Mouse (Mus musculus) neural tube, embryonic 12.5 days (tissue): ENCODE measurements around the gene Igfbp2. TPM values are rescaled to one million over a fixed set of nuclear protein-coding genes. Genes with fewer than 3 reads are reported as not detected.

Source experiments
- ATAC-seq: fragments of 200-750 bp; cut with Nextera tagmentation; 2 replicates; pipeline ENCODE4 v1.8.0; 2017; ENCODE audit warnings: low read depth, mild to moderate bottlenecking, moderate TSS enrichment, moderate library complexity; ENCODE audit not compliant: low FRiP score
- H3K27ac ChIP-seq: fragments of 300-500 bp; sonication (generic); 2 replicates; pipeline ENCODE4 v1.5.1; 2016
- H3K27me3 ChIP-seq: fragments of 300-500 bp; sonication (generic); replicated peaks from 2 replicates; pipeline ENCODE4 v1.6.1; 2016; ENCODE audit warnings: mild to moderate bottlenecking
- H3K36me3 ChIP-seq: fragments of 300-500 bp; sonication (generic); 2 replicates; pipeline ENCODE4 v1.6.1; 2016; ENCODE audit warnings: mild to moderate bottlenecking
- H3K4me1 ChIP-seq: fragments of 300-500 bp; sonication (generic); 2 replicates; pipeline ENCODE4 v1.6.1; 2016
- H3K4me2 ChIP-seq: fragments of 300-500 bp; sonication (generic); replicated peaks from 2 replicates; pipeline ENCODE4 v1.6.1; 2016; ENCODE audit warnings: mild to moderate bottlenecking
- H3K4me3 ChIP-seq: fragments of 300-500 bp; sonication (generic); 2 replicates; pipeline ENCODE4 v1.5.1; 2016
- H3K9ac ChIP-seq: fragments of 300-500 bp; sonication (generic); 2 replicates; pipeline ENCODE4 v1.6.1; 2016; ENCODE audit warnings: mild to moderate bottlenecking
- H3K9me3 ChIP-seq: fragments of 300-500 bp; sonication (generic); 2 replicates; pipeline ENCODE4 v1.6.1; 2016; ENCODE audit warnings: mild to moderate bottlenecking
- WGBS: fragments of 180-500 bp; shearing (Covaris S2); methylation state at CpG from one replicate; pipeline ENCODE4 v1.1.7; 2016; 5-methylcytosine and 5-hydroxymethylcytosine counted together
- polyA plus RNA-seq: library from polyadenylated mRNA; unstranded; fragments of >200 nt; fragmentation: Nextera tagmentation; extraction: Ambion mirVana; gene quantifications from 2 replicates; pipeline ENCODE4 v1.2.1, GENCODE M21; 2016

The Igfbp2 gene
- 410 and 431 TPM in 2 replicates for polyA plus RNA-seq

DNA sequence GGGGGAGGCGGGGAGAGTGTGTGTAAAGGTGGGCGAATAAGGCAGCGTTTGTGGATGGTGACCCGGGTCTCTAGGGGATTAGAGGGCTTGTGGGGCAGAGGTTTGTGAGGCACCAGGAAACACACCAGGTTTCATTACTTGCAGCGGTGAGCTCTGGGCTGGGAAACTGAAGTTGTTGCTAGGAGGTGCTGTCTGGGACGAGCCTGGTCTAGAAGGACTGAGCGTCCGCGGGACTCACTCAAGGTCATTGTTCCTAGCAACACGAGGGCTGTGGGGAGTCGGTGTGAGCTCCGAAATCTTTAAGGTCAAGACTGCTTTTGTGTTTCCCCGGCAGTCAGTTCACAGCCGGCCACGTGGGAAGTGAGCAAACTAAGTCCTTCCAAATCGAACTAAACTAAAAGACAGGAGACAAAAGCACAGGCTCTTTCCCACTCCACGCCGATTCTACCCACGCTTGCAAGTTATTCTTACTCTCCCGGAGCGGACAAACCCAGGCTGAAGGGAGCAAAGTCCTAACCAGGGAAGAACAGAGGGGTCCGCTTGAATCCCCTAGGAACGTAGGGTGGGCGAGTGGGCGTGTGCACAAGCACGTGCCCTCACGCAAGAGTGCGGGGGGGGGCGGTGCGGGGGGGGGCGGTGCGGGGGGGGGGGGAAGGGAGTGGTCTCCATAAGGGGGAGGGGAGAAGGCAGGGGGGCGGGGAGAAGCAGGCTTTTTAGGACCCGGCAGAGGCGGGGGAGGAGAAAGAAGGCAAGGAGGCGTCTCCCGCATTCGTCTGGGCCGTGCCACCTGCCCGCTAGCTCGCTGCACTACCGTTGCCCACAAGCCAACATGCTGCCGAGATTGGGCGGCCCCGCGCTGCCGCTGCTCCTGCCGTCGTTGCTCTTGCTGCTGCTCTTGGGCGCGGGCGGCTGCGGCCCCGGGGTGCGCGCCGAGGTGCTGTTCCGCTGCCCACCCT lies at the start of gene Igfbp2:
Gene Igfbp2, plus strand, starts transcription at position 753 of the 956 bp plus-strand sequence.
- no peaks in the 10 kb centered on the region for H3K27me3 ChIP-seq
- peak; percentile 75 for ATAC-seq
- WGBS = under 1% methylated on average over 49 of the region's 58 CpGs
- H3K27ac ChIP-seq = peak within 1 kb of the TSS; percentile 74
- peak within 1 kb of the TSS; percentile 82 for H3K4me3 ChIP-seq
- peak within 1 kb of the TSS; percentile 87 for H3K9ac ChIP-seq
- peak within 1 kb of the TSS; percentile 93 for H3K4me2 ChIP-seq
- no peaks in the 10 kb centered on the region for H3K9me3 ChIP-seq
- peaks cover 5% of the 10 kb centered on the region; the same call in 1 of the 2 replicates for H3K36me3 ChIP-seq
- peaks cover 31% of the 10 kb centered on the region for H3K4me1 ChIP-seq

DNA sequence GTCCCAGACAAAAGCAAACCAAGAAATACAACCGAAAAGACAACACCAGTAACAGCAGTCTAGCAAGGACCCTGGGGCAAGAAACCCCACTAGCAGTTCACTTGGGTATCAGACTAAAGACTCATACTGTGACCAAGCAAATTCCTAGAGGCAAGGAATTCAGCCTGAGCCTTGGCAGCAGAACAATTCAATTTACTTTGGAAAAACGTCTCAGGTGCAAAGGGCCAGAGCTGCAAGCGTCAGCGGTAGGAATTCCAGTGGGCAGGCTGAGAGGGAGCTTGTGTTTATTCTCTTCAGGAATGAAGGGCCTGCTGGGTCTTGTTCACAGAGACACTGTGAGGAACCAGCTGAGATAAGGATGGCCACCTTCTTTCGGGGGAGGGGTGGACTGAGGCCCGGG lies 45.5 kb upstream of the Igfbp2 start:
- WGBS = 33% methylated on average over 6 of the region's 6 CpGs
- Histone ChIP-seq H3K9me3 (no peaks in the 10 kb centered on the region), H3K4me2 (no peak overlapping the region), H3K27ac (no peak overlapping the region), H3K4me3 (no peak overlapping the region), H3K36me3 (no peaks in the 10 kb centered on the region), H3K4me1 (no peaks in the 10 kb centered on the region), H3K27me3 (no peaks in the 10 kb centered on the region), H3K9ac (no peak overlapping the region)
- no peak for ATAC-seq

DNA sequence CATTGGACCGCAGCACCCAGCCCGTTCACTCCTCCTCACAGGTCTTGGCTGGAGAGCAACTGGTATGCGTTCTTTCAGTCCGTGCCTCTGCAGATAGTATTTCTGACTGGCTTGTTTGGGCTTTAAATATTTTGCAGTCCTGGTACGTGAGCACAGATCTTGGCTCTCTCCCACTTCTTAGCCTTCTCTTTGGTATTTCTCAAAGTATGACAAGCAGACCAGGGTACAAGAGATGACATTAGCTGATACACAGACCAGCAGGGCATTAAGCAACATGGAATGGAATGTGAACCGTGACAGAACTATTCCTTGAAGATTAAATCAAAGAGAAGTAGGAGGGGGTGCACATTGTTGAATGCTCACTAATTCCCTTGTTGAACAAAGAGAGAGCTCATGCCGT lies 43.6 kb upstream of the Igfbp2 start:
- 56% methylated on average over 7 of the region's 7 CpGs for WGBS

DNA sequence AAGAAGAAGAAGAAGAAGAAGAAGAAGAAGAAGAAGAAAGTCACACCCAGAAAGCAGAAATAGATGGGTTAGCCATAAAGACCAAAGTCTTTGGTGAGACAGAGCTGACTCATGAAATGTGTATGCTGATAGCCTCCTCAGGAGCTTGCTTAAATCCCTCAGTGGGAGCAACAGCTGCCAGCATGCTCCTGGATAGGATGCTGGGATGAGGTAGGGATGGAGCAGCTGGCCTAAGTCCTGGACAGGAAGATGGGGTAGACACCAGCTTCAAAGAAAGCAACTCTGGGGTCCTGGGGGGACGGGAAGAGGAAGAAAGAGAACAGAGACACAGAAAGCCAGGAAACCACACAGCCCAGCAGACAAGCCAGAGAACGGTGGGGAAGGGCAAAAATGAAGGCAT lies 41.0 kb upstream of the Igfbp2 start:
- Histone ChIP-seq H3K4me3 (no peak overlapping the region), H3K4me1 (no peaks in the 10 kb centered on the region), H3K27ac (no peak overlapping the region), H3K27me3 (no peaks in the 10 kb centered on the region), H3K9me3 (no peaks in the 10 kb centered on the region), H3K36me3 (no peaks in the 10 kb centered on the region), H3K9ac (no peak overlapping the region), H3K4me2 (no peak overlapping the region)
- 70% methylated on average over 2 of the region's 2 CpGs for WGBS
- no peak for ATAC-seq

More for the DNA sequence above, 43.6 kb upstream of the Igfbp2 start:
- Histone ChIP-seq H3K4me2 (no peak overlapping the region), H3K9me3 (no peaks in the 10 kb centered on the region), H3K9ac (no peak overlapping the region), H3K36me3 (no peaks in the 10 kb centered on the region), H3K27ac (no peak overlapping the region), H3K4me3 (no peak overlapping the region), H3K4me1 (no peaks in the 10 kb centered on the region), H3K27me3 (no peaks in the 10 kb centered on the region)
- ATAC-seq = no peak

DNA sequence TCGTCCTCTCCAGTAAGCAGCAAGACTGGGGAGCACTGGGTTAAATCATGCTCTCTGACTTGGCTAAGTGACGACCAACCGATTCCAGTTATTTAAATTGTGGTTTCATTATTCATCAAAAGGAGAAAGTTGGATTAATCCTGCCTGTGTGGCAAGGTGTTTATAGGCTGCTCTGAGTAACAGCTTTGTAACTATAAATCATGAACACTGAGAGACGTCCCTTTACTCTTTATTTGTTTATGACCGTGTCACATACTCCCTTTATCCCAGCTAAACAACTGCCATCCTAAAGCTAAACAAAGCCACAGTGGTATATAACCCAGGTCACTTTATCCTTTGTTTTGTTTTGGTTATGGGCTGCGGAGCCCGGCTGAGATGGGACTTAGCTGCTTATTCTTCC lies 40.3 kb upstream of the Igfbp2 start:
- Histone ChIP-seq H3K27ac (no peak overlapping the region), H3K36me3 (no peaks in the 10 kb centered on the region), H3K9me3 (no peaks in the 10 kb centered on the region), H3K4me3 (no peak overlapping the region), H3K9ac (no peak overlapping the region), H3K4me1 (no peaks in the 10 kb centered on the region), H3K4me2 (no peak overlapping the region), H3K27me3 (no peaks in the 10 kb centered on the region)
- ATAC-seq = no peak
- 5% methylated on average over 7 of the region's 7 CpGs for WGBS

DNA sequence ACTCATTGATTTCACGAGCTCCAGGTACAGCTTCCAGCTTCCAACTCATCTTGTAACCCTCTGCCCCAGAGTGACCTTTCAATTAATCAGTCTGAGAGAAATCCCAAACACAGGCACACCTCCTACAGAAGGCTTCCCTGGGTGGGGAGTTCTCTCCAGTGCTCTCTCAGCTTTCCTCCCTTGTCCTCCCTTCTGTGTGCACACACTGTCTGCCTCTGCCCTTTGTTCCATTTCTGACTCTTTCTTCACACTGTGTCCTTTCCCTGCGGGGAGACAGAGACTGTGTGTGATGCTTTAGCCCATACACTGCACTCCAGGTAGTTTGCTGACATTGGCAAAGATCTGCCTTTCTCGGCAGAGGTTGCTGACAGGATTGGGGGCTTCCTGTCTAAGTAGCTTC lies 33.6 kb upstream of the Igfbp2 start:
- no peaks in the 10 kb centered on the region for H3K36me3 ChIP-seq
- no peak overlapping the region for H3K4me3 ChIP-seq
- H3K4me1 ChIP-seq = no peaks in the 10 kb centered on the region
- ATAC-seq = no peak
- 56% methylated on average over 3 of the region's 3 CpGs for WGBS
- H3K27ac ChIP-seq = no peak overlapping the region
- H3K27me3 ChIP-seq = no peaks in the 10 kb centered on the region
- H3K4me2 ChIP-seq = no peak overlapping the region
- no peaks in the 10 kb centered on the region for H3K9me3 ChIP-seq
- no peak overlapping the region for H3K9ac ChIP-seq

DNA sequence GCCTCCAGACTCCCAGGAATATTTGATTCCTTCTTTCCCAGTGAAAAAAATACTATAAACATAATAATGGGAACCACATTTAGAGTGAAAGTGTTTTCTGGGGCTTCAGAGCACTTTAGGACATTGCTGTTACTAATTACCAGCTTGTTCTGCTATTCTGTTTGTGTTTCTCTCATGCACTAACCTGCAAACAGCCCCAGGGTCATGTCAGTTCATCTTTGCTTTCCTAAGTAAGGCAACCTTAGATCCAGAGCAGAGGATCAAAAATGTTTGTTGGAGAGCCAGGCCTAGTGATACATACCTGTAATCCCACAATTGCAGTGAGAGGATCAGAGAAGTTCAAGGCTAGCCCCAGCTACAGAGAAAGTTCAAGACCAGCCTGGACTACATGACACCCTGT lies 32.6 kb upstream of the Igfbp2 start:
- H3K4me3 ChIP-seq = no peak overlapping the region
- no peaks in the 10 kb centered on the region for H3K4me1 ChIP-seq
- H3K27ac ChIP-seq = no peak overlapping the region
- no peaks in the 10 kb centered on the region for H3K36me3 ChIP-seq
- no peak for ATAC-seq
- no peak overlapping the region for H3K9ac ChIP-seq
- no peak overlapping the region for H3K4me2 ChIP-seq
- H3K9me3 ChIP-seq = no peaks in the 10 kb centered on the region
- H3K27me3 ChIP-seq = no peaks in the 10 kb centered on the region

DNA sequence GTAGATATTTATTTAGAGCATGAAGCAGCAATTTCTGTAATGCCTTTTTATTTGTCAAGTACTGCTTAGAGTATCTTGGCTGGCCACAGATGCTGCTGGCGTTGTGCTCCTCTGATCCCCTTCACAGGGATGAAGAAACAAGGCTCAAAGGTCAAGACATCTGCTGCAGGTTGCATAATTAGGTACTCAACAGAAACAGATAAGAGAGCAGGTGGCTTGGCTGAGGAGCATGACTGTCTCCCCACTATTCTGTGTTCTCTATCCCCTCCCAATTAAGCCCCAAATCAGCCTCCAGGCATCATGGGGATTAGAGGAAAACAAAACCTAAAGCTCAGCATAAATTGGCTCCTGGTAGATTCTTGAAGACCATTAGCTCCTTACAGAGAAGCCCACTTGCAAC lies 32.0 kb upstream of the Igfbp2 start:
- ATAC-seq = no peak
- WGBS = 53% methylated on average over 1 of the region's 1 CpGs
- Histone ChIP-seq H3K9me3 (no peaks in the 10 kb centered on the region), H3K4me1 (no peaks in the 10 kb centered on the region), H3K9ac (no peak overlapping the region), H3K27ac (no peak overlapping the region), H3K27me3 (no peaks in the 10 kb centered on the region), H3K36me3 (no peaks in the 10 kb centered on the region), H3K4me3 (no peak overlapping the region), H3K4me2 (no peak overlapping the region)

DNA sequence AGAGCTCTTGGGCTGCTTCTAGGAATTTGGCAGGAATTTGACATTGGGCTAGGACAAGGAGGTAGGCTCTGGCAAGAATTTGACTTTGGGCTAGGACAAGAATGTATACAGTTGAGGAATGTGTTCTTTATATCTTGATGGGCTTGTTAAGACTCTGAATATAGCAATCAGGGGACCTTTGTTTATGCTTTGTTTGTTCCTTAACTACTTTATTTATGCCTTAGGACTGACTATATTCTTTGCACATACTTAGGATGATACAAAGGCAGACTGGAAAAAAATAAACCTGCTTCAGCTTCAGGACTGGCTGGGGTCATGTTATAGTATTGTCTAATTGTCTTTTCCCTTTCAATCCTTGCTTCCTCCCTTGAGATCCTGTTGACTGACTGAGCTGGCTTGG lies 31.1 kb upstream of the Igfbp2 start:
- H3K4me1 ChIP-seq = no peaks in the 10 kb centered on the region
- no peak overlapping the region for H3K4me2 ChIP-seq
- H3K27ac ChIP-seq = no peak overlapping the region
- H3K9ac ChIP-seq = no peak overlapping the region
- no peaks in the 10 kb centered on the region for H3K9me3 ChIP-seq
- no peak overlapping the region for H3K4me3 ChIP-seq
- ATAC-seq = no peak
- H3K36me3 ChIP-seq = no peaks in the 10 kb centered on the region
- H3K27me3 ChIP-seq = no peaks in the 10 kb centered on the region

DNA sequence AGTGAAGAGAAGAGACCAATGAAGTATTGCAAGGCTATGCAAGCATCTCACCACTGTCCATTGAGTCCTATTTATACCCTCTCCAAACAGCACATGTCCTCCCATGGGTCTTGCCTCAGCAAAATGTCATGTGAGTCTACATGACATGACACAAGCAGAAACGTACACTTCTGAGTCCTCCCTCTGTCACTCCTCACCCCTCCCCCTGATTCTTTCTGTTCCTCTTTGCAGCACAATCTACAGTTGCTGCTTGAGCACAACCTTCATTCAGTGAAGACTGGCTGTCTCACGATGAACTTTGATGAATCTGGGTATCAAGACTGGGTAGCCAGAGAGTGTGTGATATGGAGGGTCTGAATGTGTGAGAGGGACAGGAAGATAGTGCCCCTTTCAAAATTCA lies 28.2 kb upstream of the Igfbp2 start:
- Histone ChIP-seq H3K36me3 (no peaks in the 10 kb centered on the region), H3K4me1 (no peaks in the 10 kb centered on the region), H3K4me2 (no peak overlapping the region), H3K9me3 (no peaks in the 10 kb centered on the region), H3K4me3 (no peak overlapping the region), H3K27ac (no peak overlapping the region), H3K27me3 (no peaks in the 10 kb centered on the region), H3K9ac (no peak overlapping the region)
- ATAC-seq = no peak
- WGBS = 89% methylated on average over 2 of the region's 2 CpGs

DNA sequence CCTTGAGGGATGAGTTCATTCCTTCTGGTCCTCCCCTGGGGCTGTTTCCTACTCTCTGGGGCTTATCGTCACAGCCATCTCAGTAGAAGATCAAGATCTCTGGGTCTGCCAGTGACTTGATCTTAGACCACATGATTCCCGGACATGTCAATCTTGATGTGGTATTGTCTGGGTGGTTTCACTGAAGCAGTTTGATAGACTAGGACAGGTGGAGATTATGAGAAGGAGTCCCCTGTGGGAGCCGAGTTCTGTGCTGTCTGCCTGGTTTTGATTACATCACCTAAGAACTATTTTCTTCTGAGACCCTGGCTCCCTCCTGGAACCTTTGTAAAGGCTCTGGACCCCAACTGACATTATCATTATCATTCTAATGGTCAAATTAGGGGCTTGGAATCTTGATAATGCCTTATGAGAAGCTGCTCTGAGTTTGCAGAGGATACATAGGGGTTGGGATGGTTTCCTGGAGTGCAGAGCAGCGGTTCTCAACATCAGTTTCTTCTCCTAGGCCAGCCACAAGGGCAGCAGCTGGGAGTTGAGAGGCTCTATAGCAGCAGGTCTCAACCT lies 27.1 kb upstream of the Igfbp2 start:
- H3K27me3 ChIP-seq = no peaks in the 10 kb centered on the region
- no peak for ATAC-seq
- H3K9me3 ChIP-seq = no peaks in the 10 kb centered on the region
- H3K4me3 ChIP-seq = no peak overlapping the region
- WGBS = 73% methylated on average over 4 of the region's 4 CpGs
- no peak overlapping the region for H3K27ac ChIP-seq
- H3K4me2 ChIP-seq = no peak overlapping the region
- no peak overlapping the region for H3K9ac ChIP-seq
- no peaks in the 10 kb centered on the region for H3K4me1 ChIP-seq
- no peaks in the 10 kb centered on the region for H3K36me3 ChIP-seq

DNA sequence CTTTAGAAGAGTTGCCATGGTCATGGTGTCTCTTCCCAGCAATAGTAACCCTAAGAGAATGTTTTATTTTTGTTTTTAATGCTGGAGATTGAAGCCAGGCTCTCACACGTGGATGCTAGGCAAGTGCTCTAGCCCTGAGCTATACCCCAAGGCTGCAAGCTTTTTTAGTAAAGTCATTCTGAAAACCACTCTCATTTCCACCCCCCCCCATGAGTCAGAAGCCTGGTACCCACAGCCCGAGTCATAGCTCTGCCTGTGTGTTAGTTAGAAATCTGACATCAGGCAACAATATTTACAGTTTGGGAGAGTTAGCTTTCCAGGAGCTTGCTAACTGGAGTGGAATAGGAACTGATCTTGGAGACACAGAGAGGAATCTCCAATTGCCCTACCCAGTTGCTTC lies 25.9 kb upstream of the Igfbp2 start:
- WGBS = 91% methylated on average over 2 of the region's 2 CpGs
- Histone ChIP-seq H3K27me3 (no peaks in the 10 kb centered on the region), H3K36me3 (no peaks in the 10 kb centered on the region), H3K27ac (no peak overlapping the region), H3K4me1 (no peaks in the 10 kb centered on the region), H3K9me3 (no peaks in the 10 kb centered on the region), H3K4me2 (no peak overlapping the region), H3K4me3 (no peak overlapping the region), H3K9ac (no peak overlapping the region)
- no peak for ATAC-seq

DNA sequence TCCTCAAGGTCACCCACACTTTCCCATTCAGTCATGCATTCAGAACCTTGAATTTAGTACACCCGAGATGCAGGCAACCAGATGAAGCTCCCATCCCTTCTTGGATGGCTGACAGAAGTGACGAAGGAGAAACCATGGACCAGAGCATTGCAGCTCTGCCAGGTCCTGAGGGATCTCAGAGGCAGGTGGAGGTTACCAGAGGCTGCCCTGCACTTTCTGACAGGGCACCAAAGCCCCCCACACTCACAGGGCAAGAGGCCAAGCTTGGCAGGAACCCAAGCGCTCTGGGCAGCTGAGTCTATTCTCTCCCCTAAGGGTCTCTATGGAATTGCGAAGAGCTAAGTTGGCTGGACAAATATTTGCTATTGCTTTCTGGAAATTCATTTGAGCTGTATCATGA lies 20.3 kb upstream of the Igfbp2 start:
- H3K4me1 ChIP-seq = peaks cover 18% of the 10 kb centered on the region
- no peaks in the 10 kb centered on the region for H3K27me3 ChIP-seq
- H3K27ac ChIP-seq = no peak overlapping the region
- no peak overlapping the region for H3K9ac ChIP-seq
- ATAC-seq = no peak
- H3K4me2 ChIP-seq = no peak overlapping the region
- H3K9me3 ChIP-seq = no peaks in the 10 kb centered on the region
- H3K36me3 ChIP-seq = no peaks in the 10 kb centered on the region
- no peak overlapping the region for H3K4me3 ChIP-seq
- WGBS = 86% methylated on average over 4 of the region's 4 CpGs
